Mouse (Mus musculus) lung, postnatal 0 days (tissue): ENCODE measurements around the gene Dnah11. TPM values are rescaled to one million over a fixed set of nuclear protein-coding genes. Genes with fewer than 3 reads are reported as not detected.

Source experiments
- ATAC-seq: fragments of 200-750 bp; cut with Nextera tagmentation; 2 replicates; pipeline ENCODE4 v1.8.0; 2017; ENCODE audit warnings: moderate library complexity
- DNase-seq: peaks from one replicate; pipeline ENCODE4 v3.0.0-alpha.2; 2016; ENCODE audit warnings: low spot score
- H3K27ac ChIP-seq: fragments of 300-500 bp; sonication (generic); 2 replicates; pipeline ENCODE4 v1.5.1; 2014; ENCODE audit warnings: antibody characterized with exemption, mild to moderate bottlenecking, low read length, mixed read lengths
- H3K27me3 ChIP-seq: fragments of 300-500 bp; sonication (generic); replicated peaks from 2 replicates; pipeline ENCODE4 v1.6.1; 2014; ENCODE audit warnings: low read length, mixed read lengths; ENCODE audit not compliant: insufficient read depth
- H3K36me3 ChIP-seq: fragments of 300-500 bp; sonication (generic); 2 replicates; pipeline ENCODE4 v1.6.1; 2014; ENCODE audit warnings: low read length, mixed read lengths; ENCODE audit not compliant: insufficient read depth
- H3K4me1 ChIP-seq: fragments of 300-500 bp; sonication (generic); 2 replicates; pipeline ENCODE4 v1.6.1; 2014; ENCODE audit warnings: antibody characterized with exemption, low read depth, low read length, mixed read lengths; ENCODE audit not compliant: insufficient read depth
- H3K4me2 ChIP-seq: fragments of 300-500 bp; sonication (generic); replicated peaks from 2 replicates; pipeline ENCODE4 v1.6.1; 2014; ENCODE audit warnings: low read depth, mild to moderate bottlenecking, low read length, moderate library complexity, mixed read lengths
- H3K4me3 ChIP-seq: fragments of 300-500 bp; sonication (generic); 2 replicates; pipeline ENCODE4 v1.5.1; 2014; ENCODE audit warnings: low read depth, low read length
- H3K9ac ChIP-seq: fragments of 300-500 bp; sonication (generic); replicated peaks from 2 replicates; pipeline ENCODE4 v1.6.1; 2014; ENCODE audit warnings: low read depth, mild to moderate bottlenecking
- H3K9me3 ChIP-seq: fragments of 300-500 bp; sonication (generic); 2 replicates; pipeline ENCODE4 v1.6.1; 2016; ENCODE audit warnings: low read length, mixed read lengths
- CTCF ChIP-seq: IDR thresholded peaks from 2 replicates; pipeline ENCODE4 v1.5.1; 2016; ENCODE audit warnings: antibody characterized with exemption, mild to moderate bottlenecking
- EP300 ChIP-seq: IDR thresholded peaks from 2 replicates; pipeline ENCODE4 v1.6.1; 2016; ENCODE audit warnings: antibody characterized with exemption, mild to moderate bottlenecking, control low read depth
- WGBS: fragments of 180-500 bp; shearing (Covaris S2); extraction: QIAGEN DNeasy Blood & Tissue Kit; methylation state at CpG from one replicate; pipeline ENCODE4 v1.1.7; 2014; 5-methylcytosine and 5-hydroxymethylcytosine counted together
- polyA plus RNA-seq: library from polyadenylated mRNA; unstranded; fragments of >200 nt; fragmentation: Nextera tagmentation; extraction: Ambion mirVana; gene quantifications from 2 replicates; pipeline ENCODE4 v1.2.1, GENCODE M21; 2015

The Dnah11 gene
- polyA plus RNA-seq, 1 experiment from 2014 or later, result 0.51 TPM

GRCm38 (mm10) chr12:117828350-117828749 is 370.5 kb downstream of the Dnah11 start:
- TF ChIP-seq CTCF (no peak), EP300 (peak; percentile 86)
- H3K4me1 ChIP-seq, result peaks cover 4% of the 10 kb centered on the region; the same call in 1 of the 2 replicates
- peak; percentile 72 for ATAC-seq
- H3K27ac ChIP-seq, result no peak overlapping the region
- H3K9me3 ChIP-seq, result no peaks in the 10 kb centered on the region
- H3K9ac ChIP-seq, result no peak overlapping the region
- WGBS, result 23% methylated on average over 3 of the region's 3 CpGs
- peak; percentile 90 for DNase-seq
- no peak overlapping the region for H3K4me3 ChIP-seq
- H3K36me3 ChIP-seq, result no peaks in the 10 kb centered on the region
- no peak overlapping the region for H3K4me2 ChIP-seq
- no peaks in the 10 kb centered on the region for H3K27me3 ChIP-seq

Other genes with a start within 250 kb of the Dnah11 start
- 5.6 and 6.5 TPM in 2 replicates for gene Sp4, start 102.4 kb upstream of the Dnah11 start, polyA plus RNA-seq